Mouse (Mus musculus) ES-E14 (cell line): Measurements from ENCODE around the gene Sorcs1. TPM values are rescaled to one million over a fixed set of nuclear protein-coding genes. Genes with fewer than 3 reads are reported as not detected.

Experiments used
- DNase-seq: peaks from one replicate; pipeline ENCODE4 v3.0.0-alpha.2; 2013; ENCODE audit warnings: low read depth, low spot score
- H3K27ac ChIP-seq: 2 replicates; pipeline ENCODE4 v1.5.1; 2012; ENCODE audit warnings: low read depth, mild to moderate bottlenecking, low read length, moderate library complexity, mixed read lengths; ENCODE audit not compliant: poor library complexity, insufficient read depth, severe bottlenecking
- H3K36me3 ChIP-seq: 2 replicates; pipeline ENCODE4 v1.6.1; 2012; ENCODE audit warnings: mild to moderate bottlenecking, low read length, moderate library complexity, mixed read lengths; ENCODE audit not compliant: control insufficient read depth, poor library complexity, insufficient read depth, severe bottlenecking
- H3K4me1 ChIP-seq, 2 experiments: fragments of 150-350 bp in 1 of 2; sonication (generic) in 1 of 2; 2 replicates each; pipeline ENCODE4 v1.6.1; 2012; ENCODE audit warnings: low read length in 2 of 2, mild to moderate bottlenecking in 1 of 2, mixed read lengths in 1 of 2; ENCODE audit not compliant: control insufficient read depth in 2 of 2, insufficient read depth in 2 of 2, poor library complexity in 1 of 2
- H3K4me3 ChIP-seq, 2 experiments: fragments of 150-350 bp in 1 of 2; sonication (generic) in 1 of 2; 2 replicates each; pipeline ENCODE4 v1.5.1; 2012; ENCODE audit warnings: low read length in 2 of 2, low read depth in 1 of 2, mild to moderate bottlenecking in 1 of 2, mixed read lengths in 1 of 2; ENCODE audit not compliant: insufficient read depth in 1 of 2, poor library complexity in 1 of 2, severe bottlenecking in 1 of 2
- H3K9ac ChIP-seq: 2 replicates; pipeline ENCODE4 v1.6.1; 2012; ENCODE audit warnings: low read depth, mild to moderate bottlenecking, low read length, mixed read lengths; ENCODE audit not compliant: poor library complexity, insufficient read depth, severe bottlenecking
- H3K9me3 ChIP-seq: fragments of 150-350 bp; sonication (generic); 2 replicates; pipeline ENCODE4 v1.6.1; 2012; ENCODE audit warnings: low read depth, mild to moderate bottlenecking, low read length; ENCODE audit not compliant: control insufficient read depth, insufficient read depth
- CHD2 ChIP-seq: IDR thresholded peaks from 2 replicates; pipeline ENCODE4 v1.6.1; 2014; ENCODE audit warnings: mild to moderate bottlenecking, low read depth, low read length, inconsistent platforms
- HCFC1 ChIP-seq: IDR thresholded peaks from 2 replicates; pipeline ENCODE4 v1.6.1; 2012; ENCODE audit warnings: low read length, inconsistent platforms, borderline replicate concordance; ENCODE audit not compliant: insufficient read depth
- MAFK ChIP-seq: IDR thresholded peaks from 2 replicates; pipeline ENCODE4 v1.6.1; 2014; ENCODE audit warnings: mild to moderate bottlenecking, low read depth, low read length, inconsistent platforms; ENCODE audit not compliant: insufficient read depth
- ZC3H11A ChIP-seq: IDR thresholded peaks from 2 replicates; pipeline ENCODE4 v1.6.1; 2012; ENCODE audit warnings: low read depth, mild to moderate bottlenecking, inconsistent platforms, low read length, borderline replicate concordance
- ZNF384 ChIP-seq: IDR thresholded peaks from 2 replicates; pipeline ENCODE4 v1.6.1; 2012; ENCODE audit warnings: low read depth, low read length, inconsistent platforms
- in situ Hi-C, 2 experiments: fragments of 600-800 bp; cut with MboI; formaldehyde crosslinking; loops; one replicate each; pipeline ENCODE4 v1.15.1; 2025; ENCODE audit warnings: low sequenced_read_pairs in 2 of 2, inconsistent platforms in 1 of 2; ENCODE audit not compliant: unreplicated experiment in 2 of 2
- total RNA-seq: library from RNA; depleted of rRNA; stranded (reverse); fragments of 300-350 nt; gene quantifications from 2 replicates; pipeline ENCODE4 v1.2.3, GENCODE M21; 2012

Sorcs1 gene
- total RNA-seq, 1 experiment: 0.09 TPM

GRCm38 (mm10) chr19:50674921-50675320, 3.5 kb downstream of the Sorcs1 start:
- H3K4me3 ChIP-seq: no peak overlapping the region
- no peaks in the 10 kb centered on the region for H3K36me3 ChIP-seq
- no peaks in the 10 kb centered on the region for H3K9me3 ChIP-seq
- DNase-seq: no peak
- in situ Hi-C loops: no loop called here
- no peak overlapping the region for H3K27ac ChIP-seq
- TF ChIP-seq CHD2 (no peak), ZC3H11A (no peak), MAFK (no peak), ZNF384 (no peak), HCFC1 (no peak)
- H3K4me1 ChIP-seq: no peaks in the 10 kb centered on the region
- no peak overlapping the region for H3K9ac ChIP-seq

- Histone ChIP-seq H3K4me3 (no peak overlapping the region), H3K4me1 (no peaks in the 10 kb centered on the region), H3K36me3 (no peaks in the 10 kb centered on the region), H3K9ac (no peak overlapping the region), H3K9me3 (no peaks in the 10 kb centered on the region), H3K27ac (no peak overlapping the region)
- TF ChIP-seq HCFC1 (no peak), ZNF384 (no peak), MAFK (no peak), CHD2 (no peak), ZC3H11A (no peak)
- no peak for DNase-seq
- in situ Hi-C loops: no loop called here
Measured at GRCm38 (mm10) chr19:50667516-50667915, 10.9 kb downstream of the Sorcs1 start.

- DNase-seq: no peak
- H3K9ac ChIP-seq: no peak overlapping the region
- H3K9me3 ChIP-seq: no peaks in the 10 kb centered on the region
- H3K27ac ChIP-seq: no peak overlapping the region
- no peaks in the 10 kb centered on the region for H3K4me1 ChIP-seq
- in situ Hi-C loops: no loop called here
- H3K4me3 ChIP-seq: no peak overlapping the region
- no peaks in the 10 kb centered on the region for H3K36me3 ChIP-seq
- TF ChIP-seq ZC3H11A (no peak), CHD2 (no peak), MAFK (no peak), ZNF384 (no peak), HCFC1 (no peak)
Measured at GRCm38 (mm10) chr19:50664311-50664710, 14.1 kb downstream of the Sorcs1 start.

GRCm38 (mm10) chr19:50659144-50659543, 19.3 kb downstream of the Sorcs1 start:
- DNase-seq: peak; percentile 16
- Histone ChIP-seq H3K4me1 (no peaks in the 10 kb centered on the region), H3K9ac (no peak overlapping the region), H3K9me3 (no peaks in the 10 kb centered on the region), H3K27ac (no peak overlapping the region), H3K36me3 (no peaks in the 10 kb centered on the region), H3K4me3 (no peak overlapping the region)
- in situ Hi-C loops: no loop called here
- no peak for TF ChIP-seq HCFC1
- TF ChIP-seq ZC3H11A: no peak
- TF ChIP-seq ZNF384: peak; percentile 96
- no peak for TF ChIP-seq MAFK
- TF ChIP-seq CHD2: no peak

- H3K9me3 ChIP-seq: no peaks in the 10 kb centered on the region
- H3K4me3 ChIP-seq: no peak overlapping the region
- no peaks in the 10 kb centered on the region for H3K4me1 ChIP-seq
- no peaks in the 10 kb centered on the region for H3K36me3 ChIP-seq
- H3K27ac ChIP-seq: no peak overlapping the region
- no peak for DNase-seq
- TF ChIP-seq HCFC1 (no peak), CHD2 (no peak), ZNF384 (no peak), MAFK (no peak), ZC3H11A (no peak)
- H3K9ac ChIP-seq: no peak overlapping the region
- in situ Hi-C loops: no loop called here
Measured at GRCm38 (mm10) chr19:50652750-50653149, 25.7 kb downstream of the Sorcs1 start.
